Mouse (Mus musculus) intestine, embryonic 16.5 days (tissue): ENCODE results near the gene Gm4894. TPM values are rescaled to one million over a fixed set of nuclear protein-coding genes. Genes with fewer than 3 reads are reported as not detected.

Experiments
- ATAC-seq: fragments of 200-750 bp; cut with Nextera tagmentation; 2 replicates; pipeline ENCODE4 v1.8.0; 2017; ENCODE audit warnings: moderate TSS enrichment, moderate library complexity
- H3K27ac ChIP-seq: fragments of 300-500 bp; sonication (generic); 2 replicates; pipeline ENCODE4 v1.5.1; 2014; ENCODE audit warnings: mild to moderate bottlenecking, low read length
- H3K27me3 ChIP-seq: fragments of 300-500 bp; sonication (generic); replicated peaks from 2 replicates; pipeline ENCODE4 v1.6.1; 2014; ENCODE audit warnings: low read length, control low read depth, mixed read lengths; ENCODE audit not compliant: control insufficient read depth, insufficient read depth
- H3K36me3 ChIP-seq: fragments of 300-500 bp; sonication (generic); 2 replicates; pipeline ENCODE4 v1.6.1; 2014; ENCODE audit warnings: low read length, control low read depth; ENCODE audit not compliant: control insufficient read depth, insufficient read depth
- H3K4me1 ChIP-seq: fragments of 300-500 bp; sonication (generic); 2 replicates; pipeline ENCODE4 v1.6.1; 2014; ENCODE audit warnings: low read length, control low read depth, mixed read lengths; ENCODE audit not compliant: control insufficient read depth, insufficient read depth
- H3K4me2 ChIP-seq: fragments of 300-500 bp; sonication (generic); 2 replicates; pipeline ENCODE4 v1.6.1; 2014; ENCODE audit warnings: low read depth, low read length, control low read depth
- H3K4me3 ChIP-seq: fragments of 300-500 bp; sonication (generic); 2 replicates; pipeline ENCODE4 v1.5.1; 2014; ENCODE audit warnings: mild to moderate bottlenecking, low read length
- H3K9ac ChIP-seq: fragments of 300-500 bp; sonication (generic); 2 replicates; pipeline ENCODE4 v1.6.1; 2014; ENCODE audit warnings: low read depth, low read length
- H3K9me3 ChIP-seq: fragments of 300-500 bp; sonication (generic); 2 replicates; pipeline ENCODE4 v1.6.1; 2016; ENCODE audit warnings: low read length, control low read depth; ENCODE audit not compliant: control insufficient read depth
- WGBS: fragments of 180-500 bp; shearing (Covaris S2); extraction: QIAGEN DNeasy Blood & Tissue Kit; methylation state at CpG from one replicate; pipeline ENCODE4 v1.1.7; 2014; 5-methylcytosine and 5-hydroxymethylcytosine counted together
- polyA plus RNA-seq: library from polyadenylated mRNA; unstranded; fragments of >200 nt; fragmentation: Nextera tagmentation; extraction: Ambion mirVana; gene quantifications from 2 replicates; pipeline ENCODE4 v1.2.1, GENCODE M21; 2015

The Gm4894 gene
- not detected in 2 replicates for polyA plus RNA-seq

DNA sequence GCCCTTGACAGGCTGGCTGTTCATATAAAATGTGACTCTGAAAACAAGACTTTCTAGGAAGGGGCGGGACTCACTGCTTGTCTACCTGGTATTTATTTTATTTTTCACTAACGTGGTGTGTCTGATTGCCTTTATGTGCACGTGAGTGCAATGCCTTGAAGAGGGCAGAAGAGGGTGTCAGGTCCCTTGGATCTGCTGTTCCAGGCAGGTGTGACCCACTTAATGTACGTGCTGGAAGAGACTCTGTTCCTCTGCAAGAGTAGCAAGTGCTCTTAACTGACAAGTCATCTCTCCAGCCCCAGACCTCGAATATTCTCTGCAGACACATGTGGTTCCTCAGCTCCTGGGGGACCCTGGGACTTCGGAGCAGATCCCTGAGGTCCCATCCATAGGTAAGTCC, at the start of gene Gm4894:
Gene Gm4894, plus strand, starts transcription at position 301 of the 400 bp plus-strand sequence.
- WGBS: 74% methylated on average over 6 of the region's 6 CpGs

DNA sequence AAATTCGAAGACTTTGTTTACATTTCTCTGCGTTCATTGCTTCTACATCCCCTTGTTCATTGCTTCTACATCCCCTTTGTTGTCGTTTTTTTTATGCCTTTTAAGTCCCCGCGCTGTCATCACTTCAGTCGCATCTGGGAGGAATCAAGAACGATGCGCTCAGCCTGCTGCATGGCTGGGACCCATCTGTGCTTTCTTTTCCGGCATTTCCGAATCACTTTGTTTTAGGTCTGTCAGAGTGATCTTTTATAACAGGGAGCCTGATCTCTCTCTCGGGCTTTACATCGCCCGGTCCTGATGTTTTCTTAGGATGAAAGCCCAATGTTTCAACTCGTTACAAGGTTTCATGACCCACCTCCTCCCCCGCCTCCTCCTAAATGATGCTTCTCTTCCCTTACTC, 44.0 kb upstream of the Gm4894 start:
- Histone ChIP-seq H3K27ac (no peak overlapping the region), H3K4me3 (no peak overlapping the region), H3K9me3 (no peaks in the 10 kb centered on the region), H3K4me2 (no peak overlapping the region), H3K9ac (no peak overlapping the region), H3K36me3 (no peaks in the 10 kb centered on the region), H3K27me3 (no peaks in the 10 kb centered on the region), H3K4me1 (no peaks in the 10 kb centered on the region)
- ATAC-seq: no peak
- 40% methylated on average over 15 of the region's 15 CpGs for WGBS

More for the DNA sequence above, at the start of gene Gm4894:
- Histone ChIP-seq H3K4me2 (no peak within 1 kb of the TSS), H3K27me3 (no peaks in the 10 kb centered on the region), H3K36me3 (no peaks in the 10 kb centered on the region), H3K9me3 (no peaks in the 10 kb centered on the region), H3K4me1 (no peaks in the 10 kb centered on the region), H3K27ac (no peak within 1 kb of the TSS), H3K4me3 (no peak within 1 kb of the TSS), H3K9ac (no peak within 1 kb of the TSS)
- ATAC-seq: no peak

DNA sequence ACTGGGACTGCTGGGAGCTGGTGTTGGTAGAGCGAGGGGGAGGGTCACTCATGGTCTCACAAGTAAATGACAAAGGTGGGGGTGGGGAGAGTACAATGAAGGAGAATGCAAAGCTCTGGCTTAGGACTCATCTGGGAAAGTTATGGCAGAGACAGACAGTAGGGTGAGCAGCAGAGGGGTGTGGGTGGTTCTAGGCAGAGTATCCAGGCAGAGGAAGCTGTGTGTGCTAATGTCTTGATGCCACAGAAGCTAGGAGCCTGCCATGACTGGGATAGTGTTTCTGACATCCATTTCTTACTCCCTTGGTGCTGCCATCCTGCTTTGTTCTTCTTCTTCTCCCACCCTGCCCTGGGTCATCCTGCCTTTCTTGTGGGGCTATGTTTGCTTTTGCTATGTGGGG, 38.8 kb upstream of the Gm4894 start:
- H3K4me1 ChIP-seq: no peaks in the 10 kb centered on the region
- H3K9ac ChIP-seq: no peak overlapping the region
- no peak overlapping the region for H3K27ac ChIP-seq
- H3K4me3 ChIP-seq: no peak overlapping the region
- no peaks in the 10 kb centered on the region for H3K9me3 ChIP-seq
- WGBS: 49% methylated on average over 1 of the region's 1 CpGs
- no peak for ATAC-seq
- no peaks in the 10 kb centered on the region for H3K27me3 ChIP-seq
- no peaks in the 10 kb centered on the region for H3K36me3 ChIP-seq
- no peak overlapping the region for H3K4me2 ChIP-seq

DNA sequence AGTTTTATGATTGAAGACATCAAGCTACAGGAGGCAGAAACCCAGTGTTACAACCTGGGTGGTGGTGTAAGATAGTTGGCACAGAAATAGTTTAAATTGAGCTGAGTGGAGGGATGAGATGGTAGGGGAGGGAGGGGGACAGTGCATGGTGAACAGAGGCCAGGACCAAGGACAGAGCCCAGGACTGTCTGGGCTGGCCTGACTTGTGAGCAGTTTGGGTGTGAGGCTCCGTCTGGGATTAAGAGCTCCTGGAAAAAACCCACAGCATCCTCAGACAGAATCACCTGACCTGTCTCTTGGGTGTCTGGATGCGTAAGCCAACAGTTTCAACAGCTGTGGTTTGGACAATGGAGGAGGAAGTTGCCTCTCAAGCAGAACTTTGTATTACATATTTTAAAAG, 35.6 kb upstream of the Gm4894 start:
- ATAC-seq: no peak
- H3K27me3 ChIP-seq: no peaks in the 10 kb centered on the region
- H3K4me3 ChIP-seq: no peak overlapping the region
- H3K4me2 ChIP-seq: no peak overlapping the region
- no peak overlapping the region for H3K27ac ChIP-seq
- no peaks in the 10 kb centered on the region for H3K36me3 ChIP-seq
- H3K9ac ChIP-seq: no peak overlapping the region
- H3K4me1 ChIP-seq: no peaks in the 10 kb centered on the region
- WGBS: 23% methylated on average over 2 of the region's 2 CpGs
- no peaks in the 10 kb centered on the region for H3K9me3 ChIP-seq

DNA sequence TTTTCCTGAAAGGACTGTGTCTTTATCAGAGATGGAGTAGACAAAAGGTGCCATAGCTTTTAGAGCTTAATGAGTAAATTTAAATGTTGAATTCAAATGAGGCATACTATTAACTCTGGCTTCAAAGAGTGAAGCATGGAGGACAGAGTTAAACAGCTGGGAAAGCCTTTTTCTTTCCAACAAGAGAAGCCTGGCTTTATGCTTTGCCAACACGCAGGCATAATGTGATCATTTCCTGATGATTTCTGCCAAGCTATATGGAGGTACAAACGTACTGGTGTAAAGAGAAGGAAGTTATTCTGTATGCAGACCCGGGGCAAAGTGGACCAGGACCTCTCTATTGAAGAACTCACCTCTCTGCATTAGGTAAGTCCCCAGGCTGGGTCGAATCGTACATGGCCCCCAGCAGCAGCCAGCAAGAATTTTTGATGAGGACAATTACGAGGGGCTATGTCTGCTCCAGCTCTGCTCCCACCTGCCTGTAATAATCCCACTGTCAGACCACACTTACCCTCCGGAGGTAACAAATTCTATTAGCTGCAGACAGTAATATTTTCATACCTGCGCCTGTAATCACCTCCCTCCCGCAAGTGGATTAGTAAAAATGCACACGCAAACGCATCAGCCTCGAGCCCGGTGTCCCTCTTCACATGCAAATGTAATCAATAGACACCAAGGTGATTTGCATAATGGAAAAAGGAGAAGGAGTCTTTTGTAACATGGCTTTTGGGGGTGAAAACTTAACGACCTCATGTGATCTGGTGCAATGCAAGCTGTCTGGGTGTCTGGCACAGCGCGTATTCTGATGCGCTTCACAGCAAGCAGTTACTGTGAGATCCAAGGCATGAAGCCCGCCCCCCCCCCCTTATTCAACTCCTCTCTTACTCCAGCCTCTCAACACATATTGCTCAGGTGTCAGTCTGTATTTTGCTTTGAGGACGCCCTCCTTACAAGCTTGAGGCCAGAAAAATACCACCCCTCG, 32.4 kb upstream of the Gm4894 start:
- Histone ChIP-seq H3K27ac (no peak overlapping the region), H3K4me3 (no peak overlapping the region)
- 81% methylated on average over 20 of the region's 20 CpGs for WGBS

DNA sequence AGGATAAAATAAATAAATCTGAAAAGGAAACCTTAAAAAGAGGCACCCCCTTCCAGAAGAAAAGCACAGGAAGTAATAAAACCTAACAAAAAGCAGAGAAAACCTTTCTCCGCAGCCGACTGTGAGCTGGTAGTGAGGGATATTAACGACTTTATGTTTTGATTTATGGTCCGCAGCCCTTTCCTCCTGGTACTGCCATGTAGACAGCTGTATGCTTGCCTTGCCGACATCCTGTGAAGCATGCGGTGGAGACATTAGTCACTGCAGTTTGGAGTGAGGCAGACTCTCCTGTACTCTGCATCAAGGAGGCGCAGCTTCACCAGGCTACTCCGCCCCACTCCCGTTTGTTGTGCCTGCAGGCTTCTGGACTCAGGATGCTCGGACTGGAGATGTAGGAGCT, 25.8 kb upstream of the Gm4894 start:
- no peak for ATAC-seq

More for the DNA sequence above, 32.4 kb upstream of the Gm4894 start:
- Histone ChIP-seq H3K9ac (no peak overlapping the region), H3K4me2 (no peak overlapping the region), H3K9me3 (no peaks in the 10 kb centered on the region), H3K4me1 (no peaks in the 10 kb centered on the region), H3K27me3 (no peaks in the 10 kb centered on the region), H3K36me3 (no peaks in the 10 kb centered on the region)
- no peak for ATAC-seq

DNA sequence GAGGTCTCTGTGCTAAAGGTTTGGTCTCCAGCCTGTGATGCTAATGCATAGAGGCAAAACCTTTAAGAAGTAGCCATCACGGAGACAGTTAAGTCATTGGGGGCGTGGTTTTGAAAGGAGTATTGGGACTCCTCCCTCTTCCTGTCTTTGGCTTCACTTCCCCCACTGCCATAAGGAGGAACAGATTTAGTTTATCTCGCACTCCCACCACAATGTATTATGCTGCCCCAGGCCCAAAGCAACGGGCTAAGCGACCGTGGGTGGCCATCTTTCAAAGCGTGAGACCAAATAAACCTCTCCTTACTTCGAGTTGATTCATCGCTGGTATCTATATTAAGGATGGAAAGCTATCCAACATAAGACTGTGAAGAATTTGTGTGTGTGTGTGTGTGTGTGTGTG, 22.9 kb upstream of the Gm4894 start:
- WGBS: 68% methylated on average over 9 of the region's 9 CpGs
- no peak for ATAC-seq

More for the DNA sequence above, 25.8 kb upstream of the Gm4894 start:
- no peak overlapping the region for H3K4me2 ChIP-seq
- no peak overlapping the region for H3K4me3 ChIP-seq
- no peak overlapping the region for H3K27ac ChIP-seq
- no peaks in the 10 kb centered on the region for H3K9me3 ChIP-seq
- H3K4me1 ChIP-seq: no peaks in the 10 kb centered on the region
- H3K27me3 ChIP-seq: no peaks in the 10 kb centered on the region
- H3K9ac ChIP-seq: no peak overlapping the region
- 49% methylated on average over 10 of the region's 10 CpGs for WGBS
- H3K36me3 ChIP-seq: no peaks in the 10 kb centered on the region

DNA sequence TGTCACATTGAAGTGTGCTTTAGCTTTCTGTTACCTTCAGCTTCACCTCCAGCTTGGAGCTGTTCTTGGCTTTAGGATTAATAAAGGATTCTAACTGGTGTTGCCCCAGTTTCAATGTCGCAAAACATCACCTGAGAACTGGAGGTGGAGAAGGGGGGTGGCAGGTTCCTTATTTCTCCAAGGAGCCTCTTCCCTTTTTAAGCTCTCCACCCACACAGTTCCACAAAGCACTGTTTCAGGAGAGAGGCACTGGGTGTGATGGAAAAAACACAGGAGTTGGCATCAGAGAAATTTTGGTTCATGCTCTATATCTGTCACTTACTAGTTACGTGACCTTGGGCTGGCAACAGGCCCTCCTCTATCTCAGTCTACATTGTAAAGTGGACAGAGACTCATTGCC, 21.3 kb upstream of the Gm4894 start:
- no peak for ATAC-seq
- no peaks in the 10 kb centered on the region for H3K36me3 ChIP-seq
- H3K4me2 ChIP-seq: no peak overlapping the region
- no peak overlapping the region for H3K4me3 ChIP-seq
- no peaks in the 10 kb centered on the region for H3K27me3 ChIP-seq
- no peaks in the 10 kb centered on the region for H3K9me3 ChIP-seq
- WGBS: 75% methylated on average over 2 of the region's 2 CpGs
- H3K27ac ChIP-seq: no peak overlapping the region
- H3K4me1 ChIP-seq: no peaks in the 10 kb centered on the region
- H3K9ac ChIP-seq: no peak overlapping the region

More for the DNA sequence above, 22.9 kb upstream of the Gm4894 start:
- Histone ChIP-seq H3K9ac (no peak overlapping the region), H3K27me3 (no peaks in the 10 kb centered on the region), H3K4me2 (no peak overlapping the region), H3K36me3 (no peaks in the 10 kb centered on the region), H3K4me1 (no peaks in the 10 kb centered on the region), H3K9me3 (no peaks in the 10 kb centered on the region), H3K4me3 (no peak overlapping the region), H3K27ac (no peak overlapping the region)

DNA sequence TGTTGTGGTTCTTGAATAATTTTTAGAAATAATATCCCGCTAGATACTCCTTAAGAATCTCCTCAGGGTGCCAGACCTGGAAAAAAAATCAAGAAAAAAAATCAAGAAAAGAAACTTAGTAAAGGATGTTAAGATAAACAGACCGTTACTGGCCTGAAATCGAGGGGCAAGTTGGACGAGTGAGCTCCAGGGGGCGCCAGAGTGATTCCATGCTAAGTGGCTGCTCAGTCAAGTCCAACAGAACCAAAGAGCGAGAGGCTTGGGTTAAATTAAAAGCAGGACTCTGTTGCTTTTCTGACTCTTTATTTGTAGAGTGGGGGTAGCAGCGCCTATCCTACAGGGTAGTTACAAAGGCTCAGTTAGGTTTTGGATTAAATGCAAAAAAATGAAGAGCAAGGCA, 3.5 kb upstream of the Gm4894 start:
- no peaks in the 10 kb centered on the region for H3K36me3 ChIP-seq
- no peak overlapping the region for H3K9ac ChIP-seq
- H3K4me3 ChIP-seq: no peak overlapping the region
- no peaks in the 10 kb centered on the region for H3K9me3 ChIP-seq
- H3K4me1 ChIP-seq: no peaks in the 10 kb centered on the region
- no peaks in the 10 kb centered on the region for H3K27me3 ChIP-seq
- 39% methylated on average over 7 of the region's 7 CpGs for WGBS
- ATAC-seq: no peak
- no peak overlapping the region for H3K27ac ChIP-seq
- no peak overlapping the region for H3K4me2 ChIP-seq
